Mouse (Mus musculus) G1E (cell line): ENCODE results near the gene Fgfr2. TPM values are rescaled to one million over a fixed set of nuclear protein-coding genes. Genes with fewer than 3 reads are reported as not detected.

ENCODE experiments used
- ATAC-seq: 2 replicates; pipeline ENCODE4 v1.8.0; 2016; ENCODE audit warnings: mild to moderate bottlenecking; ENCODE audit not compliant: insufficient number of reproducible peaks, poor library complexity, low FRiP score, severe bottlenecking; ENCODE audit errors: extremely low read depth
- DNase-seq: peaks from one replicate; pipeline ENCODE4 v3.0.0; 2012; ENCODE audit warnings: low spot score
- H3K27me3 ChIP-seq: 2 replicates; pipeline ENCODE4 v1.6.1; 2012; ENCODE audit warnings: mild to moderate bottlenecking, low read length, inconsistent platforms; ENCODE audit not compliant: insufficient read depth
- H3K36me3 ChIP-seq: replicated peaks from 2 replicates; pipeline ENCODE3; 2012; ENCODE audit warnings: mild to moderate bottlenecking, inconsistent platforms
- H3K4me1 ChIP-seq: 2 replicates; pipeline ENCODE4 v1.6.1; 2012; ENCODE audit warnings: low read depth, low read length, inconsistent platforms, mixed read lengths; ENCODE audit not compliant: insufficient read depth
- H3K4me3 ChIP-seq: 2 replicates; pipeline ENCODE4 v1.5.1; 2012; ENCODE audit warnings: low read depth, mild to moderate bottlenecking, inconsistent platforms, low read length, moderate library complexity, mixed read lengths
- H3K9me3 ChIP-seq: replicated peaks from 2 replicates; pipeline ENCODE4 v1.6.1; 2012; ENCODE audit warnings: inconsistent platforms
- CTCF ChIP-seq: IDR thresholded peaks from 2 replicates; pipeline ENCODE4 v1.5.1; 2012; ENCODE audit warnings: low read depth, low read length, inconsistent platforms, mixed read lengths
- GATA1 ChIP-seq: IDR thresholded peaks from 2 replicates; pipeline ENCODE4 v1.6.1; 2012; ENCODE audit warnings: borderline replicate concordance, low read length, inconsistent platforms, mixed read lengths
- GATA2 ChIP-seq: IDR thresholded peaks from 2 replicates; pipeline ENCODE4 v1.6.1; 2012; ENCODE audit warnings: low read depth, low read length, inconsistent platforms, borderline replicate concordance
- POLR2AphosphoS5 ChIP-seq: IDR thresholded peaks from 2 replicates; pipeline ENCODE4 v1.6.1; 2012; ENCODE audit warnings: low read depth, low read length, inconsistent platforms; ENCODE audit not compliant: insufficient replicate concordance
- TAL1 ChIP-seq: conservative IDR thresholded peaks from 2 replicates; pipeline ENCODE4 v1.6.1; 2012; ENCODE audit warnings: low read depth, low read length, inconsistent platforms, mixed read lengths
- polyA plus RNA-seq: library from polyadenylated mRNA; stranded (reverse); fragments of >175 nt; gene quantifications from 2 replicates; pipeline ENCODE4 v1.2.3, GENCODE M21; 2012
- total RNA-seq, 2 experiments: library from RNA; stranded (forward) in 1 of 2; stranded (reverse) in 1 of 2; fragments of 200-1000 nt in 1 of 2; fragments of >200 nt in 1 of 2; fragmentation: Nextera tagmentation in 1 of 2; gene quantifications; 2 replicates each; pipeline ENCODE4 v1.2.3; 2014 to 2017

Fgfr2 gene
- total and polyA plus RNA-seq, 3 experiments, result 0.22 TPM; not detected in 2

DNA sequence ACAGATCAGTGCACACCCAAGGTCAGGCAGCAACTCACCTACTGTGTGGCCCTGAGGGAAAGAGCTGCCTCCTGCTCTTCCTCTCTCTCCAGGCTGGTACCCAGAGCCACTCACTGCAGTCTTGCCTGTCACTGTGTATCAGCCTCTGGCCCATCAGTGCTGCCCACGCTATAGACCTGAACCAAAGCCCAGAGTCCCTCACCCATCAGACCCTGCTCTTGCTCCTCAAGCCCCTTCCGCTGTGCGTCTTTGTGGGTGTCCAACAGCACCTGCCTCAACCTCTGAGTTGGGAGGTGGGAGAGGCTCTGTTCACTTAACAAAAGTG is 835.8 kb downstream of the Fgfr2 start:
- no peak overlapping the region for H3K4me3 ChIP-seq
- H3K4me1 ChIP-seq, result no peaks in the 10 kb centered on the region
- no peak for ATAC-seq
- no peak for TF ChIP-seq GATA1
- no peak for TF ChIP-seq GATA2
- TF ChIP-seq POLR2AphosphoS5, result no peak
- no peak for TF ChIP-seq TAL1
- no peak for TF ChIP-seq CTCF
- no peaks in the 10 kb centered on the region for H3K36me3 ChIP-seq
- DNase-seq, result no peak
- H3K9me3 ChIP-seq, result peaks cover 72% of the 10 kb centered on the region
- H3K27me3 ChIP-seq, result no peaks in the 10 kb centered on the region

DNA sequence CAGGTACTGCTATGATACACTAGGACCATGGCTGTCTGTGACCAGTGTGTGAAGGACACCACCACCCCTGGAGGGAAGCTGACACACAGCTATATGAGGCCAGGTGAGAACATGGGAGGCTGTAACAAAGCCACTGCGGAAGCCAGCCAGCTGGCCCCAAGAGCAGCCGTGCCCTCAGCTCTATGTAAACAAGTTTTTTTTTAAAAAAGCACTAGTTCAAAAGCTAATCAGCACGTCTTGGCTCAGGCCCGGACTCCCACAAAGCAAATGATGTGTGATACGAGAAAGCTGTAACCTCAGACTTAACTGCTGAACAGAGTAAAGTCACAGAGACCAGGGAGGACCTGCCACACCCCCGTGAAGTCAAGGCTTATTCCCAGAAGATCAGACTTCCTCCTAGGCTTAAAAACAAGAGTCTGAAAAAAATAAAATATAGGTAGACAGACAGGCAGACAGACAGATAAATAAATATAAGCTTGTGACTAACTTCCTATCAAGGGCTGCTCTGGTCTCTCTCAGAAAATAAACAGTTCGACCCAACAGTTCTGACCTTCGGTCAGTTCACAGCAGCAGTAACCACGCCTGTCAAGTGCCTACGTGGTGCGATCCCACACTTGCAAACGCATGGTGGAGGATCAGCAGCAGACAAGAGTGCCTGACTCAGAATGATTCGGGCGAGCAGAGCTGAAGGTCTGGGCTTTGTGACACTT is 836.4 kb downstream of the Fgfr2 start:
- Histone ChIP-seq H3K36me3 (no peaks in the 10 kb centered on the region), H3K4me1 (no peaks in the 10 kb centered on the region), H3K27me3 (no peaks in the 10 kb centered on the region), H3K9me3 (peaks cover 73% of the 10 kb centered on the region), H3K4me3 (no peak overlapping the region)
- DNase-seq (no peak), ATAC-seq (no peak)
- TF ChIP-seq TAL1 (no peak), POLR2AphosphoS5 (no peak), GATA1 (no peak), GATA2 (no peak), CTCF (no peak)

GRCm38 (mm10) chr7:132284795-132285194 is 838.4 kb downstream of the Fgfr2 start:
- DNase-seq (no peak), ATAC-seq (no peak)
- Histone ChIP-seq H3K27me3 (no peaks in the 10 kb centered on the region), H3K4me3 (no peak overlapping the region), H3K36me3 (no peaks in the 10 kb centered on the region), H3K9me3 (peaks cover 74% of the 10 kb centered on the region), H3K4me1 (no peaks in the 10 kb centered on the region)
- TF ChIP-seq CTCF (no peak), GATA1 (no peak), POLR2AphosphoS5 (no peak)

GRCm38 (mm10) chr7:132284048-132284737 is 839.0 kb downstream of the Fgfr2 start:
- TF ChIP-seq TAL1 (no peak), POLR2AphosphoS5 (no peak), CTCF (no peak), GATA2 (no peak), GATA1 (no peak)
- H3K27me3 ChIP-seq, result no peaks in the 10 kb centered on the region
- no peak overlapping the region for H3K4me3 ChIP-seq
- DNase-seq (no peak), ATAC-seq (no peak)
- H3K36me3 ChIP-seq, result no peaks in the 10 kb centered on the region
- H3K4me1 ChIP-seq, result no peaks in the 10 kb centered on the region
- peaks cover 71% of the 10 kb centered on the region for H3K9me3 ChIP-seq

DNA sequence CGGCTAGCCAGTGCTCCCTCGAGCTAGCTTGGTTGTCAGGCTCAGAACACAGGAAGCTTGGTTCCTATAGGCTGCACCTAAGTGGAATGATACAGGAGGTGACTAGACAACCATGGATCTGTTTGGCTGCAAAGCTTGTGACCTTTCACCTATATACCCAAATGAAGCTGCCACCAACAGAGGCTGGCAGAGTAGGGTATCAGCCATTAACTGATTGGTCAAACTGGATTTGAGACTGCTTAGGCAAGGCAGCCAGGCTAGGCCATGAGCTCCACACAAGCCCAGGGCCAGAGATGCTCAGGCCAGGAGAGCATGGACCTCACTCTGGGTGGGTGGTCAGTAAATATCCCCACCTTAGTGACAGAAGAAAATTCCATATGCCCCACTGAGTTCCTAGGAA is 840.6 kb downstream of the Fgfr2 start:
- no peaks in the 10 kb centered on the region for H3K27me3 ChIP-seq
- no peaks in the 10 kb centered on the region for H3K36me3 ChIP-seq
- H3K9me3 ChIP-seq, result peaks cover 73% of the 10 kb centered on the region
- no peak for DNase-seq
- no peaks in the 10 kb centered on the region for H3K4me1 ChIP-seq
- H3K4me3 ChIP-seq, result no peak overlapping the region
- ATAC-seq, result no peak
- no peak for TF ChIP-seq TAL1

DNA sequence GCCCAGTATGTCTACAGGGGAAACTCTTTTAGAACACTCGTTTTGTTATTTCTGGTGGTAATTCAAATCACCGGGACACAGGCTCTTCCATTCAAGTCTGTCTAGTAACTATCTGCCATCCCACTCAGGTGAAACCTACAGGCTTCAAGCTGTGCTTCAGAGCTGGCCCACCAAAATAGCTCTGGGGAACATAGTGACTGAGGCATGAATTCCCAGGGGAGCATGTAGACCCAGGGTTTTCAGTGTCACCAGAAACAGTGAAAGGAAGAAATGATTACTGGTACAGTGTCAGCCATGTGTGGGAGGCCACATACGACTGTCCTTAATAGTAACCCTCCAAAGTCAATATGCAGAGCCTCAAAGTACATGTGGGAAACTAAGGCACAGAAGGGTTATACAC is 841.0 kb downstream of the Fgfr2 start:
- no peaks in the 10 kb centered on the region for H3K27me3 ChIP-seq
- TF ChIP-seq POLR2AphosphoS5 (no peak), TAL1 (no peak), GATA2 (no peak), GATA1 (no peak), CTCF (no peak)
- no peaks in the 10 kb centered on the region for H3K4me1 ChIP-seq
- H3K36me3 ChIP-seq, result no peaks in the 10 kb centered on the region
- ATAC-seq (no peak), DNase-seq (no peak)
- H3K9me3 ChIP-seq, result peaks cover 73% of the 10 kb centered on the region
- no peak overlapping the region for H3K4me3 ChIP-seq
